Mouse (Mus musculus) thymus, adult 2 months (tissue): ENCODE data around the gene Sectm1b.

Experiments used
- CTCF ChIP-seq: fragments of 200-500 bp; IDR thresholded peaks from 2 replicates; pipeline ENCODE4 v1.5.1; 2012; ENCODE audit warnings: mild to moderate bottlenecking, control low read depth, low read length, moderate library complexity, borderline replicate concordance; ENCODE audit not compliant: control insufficient read depth, poor library complexity, insufficient read depth; ENCODE audit errors: extremely low read depth
- POLR2A ChIP-seq: fragments of 200-500 bp; IDR thresholded peaks from 2 replicates; pipeline ENCODE4 v1.6.1; 2012; ENCODE audit warnings: mild to moderate bottlenecking, low read length, control low read depth, moderate library complexity; ENCODE audit not compliant: control insufficient read depth, poor library complexity, insufficient read depth; ENCODE audit errors: extremely low read depth

DNA sequence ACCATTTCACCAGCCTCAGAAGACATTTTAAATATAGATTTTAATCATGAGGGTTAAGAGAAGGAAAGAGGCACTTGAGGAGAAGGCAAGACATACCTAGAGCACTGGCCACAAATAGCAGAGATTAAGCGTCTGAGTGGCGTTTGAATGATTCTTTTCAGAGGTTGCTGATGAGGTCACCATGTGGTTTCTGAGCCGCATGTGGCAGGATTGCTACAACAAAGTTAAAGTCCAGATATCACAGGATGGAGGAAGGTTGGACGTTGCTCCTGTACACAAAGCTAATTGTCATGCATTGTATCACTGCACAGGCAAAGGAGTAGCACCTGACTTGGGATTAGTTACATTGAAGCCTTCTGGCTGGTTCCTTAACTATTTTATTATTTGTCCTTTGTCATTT lies 22.9 kb upstream of the Sectm1b start:
- TF ChIP-seq CTCF, result no peak
- no peak for TF ChIP-seq POLR2A
